Mouse (Mus musculus) liver, embryonic 14.5 days (tissue): ENCODE measurements at regions not wholly inside any gene's neighbourhood (a gene's known extent, or its start where the extent isn't known, plus 50 kb on each side); places are given as distances from the start of the nearest gene placed in this dataset.

Experiments
- CTCF ChIP-seq: IDR thresholded peaks from 2 replicates; pipeline ENCODE4 v1.5.1; 2016; ENCODE audit warnings: antibody characterized with exemption, low read depth, control low read depth
- EP300 ChIP-seq: IDR thresholded peaks from 2 replicates; pipeline ENCODE4 v1.6.1; 2016; ENCODE audit warnings: antibody characterized with exemption, low read depth

GRCm38 (mm10) chr4:131066186-131066939 is 122.2 kb downstream of the Matn1 start:
- TF ChIP-seq CTCF (no peak), EP300 (no peak)
